Mouse (Mus musculus) lung, adult 2 months (tissue): ENCODE measurements around the gene Mslnl.

Experiments
- CTCF ChIP-seq: fragments of 200-500 bp; IDR thresholded peaks from 2 replicates; pipeline ENCODE4 v1.5.1; 2011; ENCODE audit warnings: mild to moderate bottlenecking, low read length, control low read depth; ENCODE audit not compliant: insufficient read depth
- POLR2A ChIP-seq: fragments of 200-500 bp; IDR thresholded peaks from 2 replicates; pipeline ENCODE4 v1.6.1; 2011; ENCODE audit warnings: low read depth, mild to moderate bottlenecking, control low read depth, low read length, borderline replicate concordance; ENCODE audit errors: extremely low read depth

DNA sequence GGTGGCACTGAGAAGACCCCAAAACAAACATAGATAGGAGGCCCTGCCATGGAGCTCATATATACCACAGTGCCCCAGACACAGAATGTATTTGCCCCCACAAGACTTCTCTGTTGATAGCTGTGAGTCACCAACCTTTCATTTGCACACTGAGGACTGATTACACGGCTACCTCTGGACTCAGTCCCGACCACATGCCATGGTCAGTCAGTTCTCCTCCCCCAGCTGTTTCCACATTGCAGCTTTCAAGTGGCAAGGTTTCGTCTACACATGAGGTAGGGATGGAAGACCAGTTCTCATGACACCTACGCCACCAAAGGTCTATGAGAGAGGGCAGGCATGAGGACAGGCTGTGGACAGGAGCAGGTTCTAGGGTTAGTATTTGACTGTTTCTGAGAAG lies 24.7 kb upstream of the Mslnl start:
- no peak for TF ChIP-seq CTCF
- TF ChIP-seq POLR2A, result no peak
